Mouse (Mus musculus) lung, postnatal 36 days (tissue): ENCODE data around the gene Defb18.
"Not testable (repeated sequence)": the region's sequence is repeated elsewhere in the genome, so short reads cannot be mapped to it uniquely, and the experiment has no call there.

Experiments used
- DNase-seq: peaks from one replicate; pipeline ENCODE4 v3.0.0; 2022; ENCODE audit warnings: mixed read lengths

The Defb18 gene

DNA sequence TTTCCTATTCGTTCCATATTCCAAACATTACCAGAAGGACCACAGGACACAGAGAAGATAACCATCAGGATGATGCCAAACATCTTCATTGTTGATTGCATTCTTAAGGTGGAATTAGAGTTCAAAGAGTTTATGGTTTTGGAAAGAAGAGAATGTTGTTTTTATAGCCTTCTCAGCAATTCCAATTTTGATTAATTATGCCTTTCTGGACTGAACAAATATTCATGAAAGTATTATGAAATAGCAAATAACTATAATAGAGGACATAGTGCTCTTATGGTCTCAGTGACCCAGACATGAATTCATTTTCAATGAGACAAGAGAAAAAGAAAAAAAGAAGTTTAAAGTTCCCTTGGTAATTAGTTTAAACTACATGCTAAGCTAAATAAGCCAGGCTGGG, at the start of gene Defb18:
Defb18 (minus strand) TSS at position 101 of the 400 bp plus-strand sequence.
- no peak for DNase-seq

DNA sequence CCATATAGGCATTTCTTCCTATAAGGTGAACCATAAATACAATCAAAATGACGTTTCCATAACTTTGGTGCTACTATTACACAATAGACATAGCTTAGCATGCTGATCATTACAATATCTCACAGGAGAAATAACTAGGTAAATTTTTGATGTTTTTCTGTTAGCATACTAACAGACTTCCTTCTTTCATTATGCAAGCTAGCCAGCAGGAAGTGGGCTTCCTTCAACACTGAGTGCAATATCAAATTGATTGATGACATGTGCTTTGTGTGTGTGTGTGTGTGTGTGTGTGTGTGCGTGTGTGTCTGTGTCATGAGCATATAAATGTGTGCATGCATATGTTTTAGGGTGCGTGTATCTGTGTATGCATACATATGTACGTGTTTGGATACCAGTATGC, 33.9 kb upstream of the Defb18 start:
- DNase-seq, result no peak

- DNase-seq, result no peak
These were observed 31.6 kb upstream of the Defb18 start for GRCm38 (mm10) chr1:18268845-18269244.

- DNase-seq, result no peak
These were observed 27.8 kb upstream of the Defb18 start, which contains the start of gene Defb41 for GRCm38 (mm10) chr1:18265038-18265437. Gene Defb41, minus strand, starts transcription at chr1:18265138.

GRCm38 (mm10) chr1:18245801-18246580, 8.7 kb upstream of the Defb18 start:
- DNase-seq, result not testable (repeated sequence)

DNA sequence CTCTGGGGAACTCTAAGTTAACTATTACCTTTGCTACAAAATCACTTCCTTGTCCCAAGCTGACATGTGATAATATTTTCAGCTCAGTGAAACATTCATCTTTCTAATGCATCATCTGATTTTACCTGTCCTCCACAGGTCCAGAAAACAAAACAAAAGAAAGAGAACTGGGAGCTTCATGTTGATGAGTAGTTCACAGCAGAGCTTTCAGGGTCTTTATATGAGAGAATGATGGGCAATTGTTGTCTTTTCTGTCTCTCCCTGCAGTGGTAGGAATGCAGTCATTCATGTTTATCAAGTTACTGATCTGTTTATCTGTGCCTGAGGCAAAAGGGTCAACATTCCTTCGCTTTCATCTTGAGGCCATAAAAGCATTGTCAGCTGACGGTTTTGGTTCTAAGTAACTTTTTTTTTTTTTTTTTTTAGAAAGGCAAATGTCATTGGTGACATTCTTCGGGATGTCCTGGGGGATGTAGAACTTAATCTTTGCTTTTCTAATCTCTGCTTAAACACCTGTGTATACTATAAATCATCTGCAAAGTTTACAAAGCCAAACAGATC, 13.8 kb downstream of the Defb18 start:
- DNase-seq, result no peak

DNA sequence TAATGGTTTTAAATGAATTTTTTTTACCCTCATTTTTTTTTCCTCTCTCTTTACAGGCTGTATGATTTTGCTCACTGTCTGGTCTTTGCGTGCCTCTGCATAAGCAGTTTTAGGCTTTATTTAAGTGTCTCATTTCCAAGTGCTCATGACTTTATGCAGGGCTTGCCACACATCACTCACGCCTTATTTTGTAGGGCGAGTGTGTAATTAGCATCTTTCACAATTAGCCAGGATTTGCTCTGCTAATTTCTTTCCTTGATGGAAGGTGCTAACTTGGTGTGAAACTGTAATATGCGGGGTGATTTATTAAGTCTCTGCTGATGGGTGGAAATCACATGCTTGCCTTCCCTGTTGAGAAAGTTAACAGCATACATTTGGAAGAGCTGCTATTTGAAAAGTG, 45.5 kb downstream of the Defb18 start:
- DNase-seq, result no peak

DNA sequence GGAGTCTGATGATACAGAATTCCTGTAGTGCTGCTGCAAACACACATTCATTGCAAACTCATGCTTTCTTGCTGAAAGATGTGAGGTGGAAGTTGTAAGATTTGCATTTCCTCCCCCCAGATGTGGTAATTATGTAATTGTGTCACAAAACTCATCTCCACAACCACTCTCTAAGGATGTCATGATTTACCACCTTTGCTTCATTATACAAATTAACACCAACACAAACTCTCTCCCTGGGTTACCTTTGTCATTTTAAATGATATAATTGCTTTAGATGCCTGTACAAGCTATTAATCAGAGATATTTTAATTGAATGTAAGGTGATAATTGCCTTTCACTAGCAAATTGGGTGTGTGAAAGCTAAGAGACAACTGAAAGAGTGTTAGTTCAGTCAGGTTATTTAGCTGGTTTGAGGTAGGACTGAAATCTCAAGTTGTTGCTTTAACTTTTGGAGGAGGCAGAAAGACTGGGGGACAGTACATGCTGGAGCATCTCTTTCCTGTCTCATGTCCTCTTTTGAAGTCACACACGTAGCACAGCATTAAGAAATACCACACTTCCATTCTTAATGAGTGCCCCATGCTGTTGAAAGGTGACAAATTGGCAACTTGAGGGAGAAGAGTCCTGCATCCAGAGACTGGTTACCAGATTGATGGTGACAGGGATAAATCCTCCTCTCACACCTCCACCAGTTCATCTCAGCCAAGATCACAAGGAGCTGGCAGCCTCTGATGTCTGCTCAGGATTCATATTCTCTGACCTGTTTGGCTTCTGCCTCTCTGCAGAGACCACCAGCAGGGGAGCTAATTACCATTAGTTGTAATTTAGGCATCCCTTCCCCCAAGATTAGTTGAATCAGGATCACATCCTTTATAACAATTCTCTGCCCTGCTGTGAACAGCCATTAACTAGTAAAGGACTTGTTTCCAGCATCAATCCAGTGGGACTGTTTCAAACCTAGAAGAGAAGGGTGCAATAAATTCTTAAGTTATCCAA, 46.2 kb downstream of the Defb18 start:
- DNase-seq, result no peak
